Mouse (Mus musculus) kidney, postnatal 14 days (tissue): ENCODE measurements around the gene Slc9a8.

Experiments used
- DNase-seq: peaks from one replicate; pipeline ENCODE4 v3.0.0; 2022; ENCODE audit warnings: mixed read lengths

The Slc9a8 gene

DNA sequence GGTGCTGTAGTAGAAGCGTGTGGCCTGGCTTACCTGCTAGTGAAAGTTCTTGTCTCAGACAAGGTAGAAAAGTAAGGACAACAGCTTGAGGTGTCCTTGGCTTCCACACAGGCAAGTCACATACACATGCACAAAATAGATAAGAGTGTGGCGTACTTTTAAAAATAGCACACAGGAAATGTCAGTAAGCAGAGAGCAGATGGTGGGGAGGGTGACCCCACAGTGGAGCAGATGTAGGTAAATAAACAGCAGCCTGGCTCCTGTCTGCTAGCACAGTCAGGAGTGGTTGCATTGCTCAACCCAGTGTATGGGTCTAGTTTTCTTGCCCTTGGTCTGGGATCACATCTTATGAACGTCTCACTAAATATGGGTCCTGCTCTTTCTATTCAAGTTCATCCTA is 89.0 kb downstream of the Slc9a8 start:
- no peak for DNase-seq

GRCm38 (mm10) chr2:167512365-167512764 is 90.9 kb downstream of the Slc9a8 start:
- DNase-seq, result no peak

GRCm38 (mm10) chr2:167512970-167513369 is 91.5 kb downstream of the Slc9a8 start:
- DNase-seq, result no peak

DNA sequence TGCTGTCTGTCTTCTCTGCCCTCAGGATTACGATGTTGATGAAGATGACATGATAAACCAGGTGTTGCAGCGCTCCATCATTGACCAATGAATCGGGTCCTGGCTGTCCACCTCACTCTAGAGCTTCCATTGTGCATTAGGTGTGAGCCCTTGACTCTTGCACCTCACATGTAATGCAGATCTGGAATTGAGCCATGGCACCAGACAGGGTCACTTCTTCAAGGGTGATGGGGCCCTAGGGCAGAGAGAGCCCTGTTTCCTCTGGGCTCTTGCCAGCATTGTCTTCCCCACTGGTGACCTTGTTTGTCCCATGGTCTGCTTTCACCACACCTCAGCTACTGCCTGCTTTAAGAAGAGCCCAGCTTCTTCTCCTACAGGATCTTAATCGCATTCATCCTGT is 93.1 kb downstream of the Slc9a8 start:
- no peak for DNase-seq

DNA sequence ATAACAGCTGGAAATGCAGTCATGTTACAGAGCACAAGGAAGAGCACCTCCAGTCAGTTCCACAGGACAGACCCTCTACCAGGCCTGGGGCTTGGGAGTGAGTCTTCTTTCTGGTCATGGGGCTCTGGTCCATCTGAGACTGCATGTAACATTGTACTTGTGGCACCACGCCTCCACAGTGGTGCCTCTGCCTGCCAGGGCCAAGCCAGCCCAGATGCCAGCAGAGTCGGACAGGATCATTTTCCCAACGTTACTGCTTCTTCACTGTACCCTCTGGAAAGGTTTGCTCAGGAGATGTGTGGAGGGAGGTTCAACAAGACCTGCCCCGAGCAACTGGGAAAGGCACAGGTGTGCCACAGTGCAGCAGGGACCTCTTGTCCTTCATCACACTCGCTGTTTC is 94.2 kb downstream of the Slc9a8 start:
- DNase-seq, result no peak

- no peak for DNase-seq
Observed at GRCm38 (mm10) chr2:167519606-167520252, 98.2 kb downstream of the Slc9a8 start.
